Mouse (Mus musculus) thymus, postnatal 10 days (tissue): ENCODE measurements around the gene Mettl9.
A peak's percentile ranks its signal among the peaks of the same experiment; 100 is the strongest.

ENCODE experiments used
- DNase-seq, 2 experiments: peaks; one replicate each; pipeline ENCODE4 v3.0.0; 2021; ENCODE audit warnings: low spot score in 2 of 2

Mettl9 gene

GRCm38 (mm10) chr7:121098614-121099389, 64.6 kb downstream of the Mettl9 start:
- no peak for DNase-seq

- no peak for DNase-seq
Measured at GRCm38 (mm10) chr7:121107851-121108250, 73.6 kb downstream of the Mettl9 start.

- no peak for DNase-seq
Measured at GRCm38 (mm10) chr7:121111321-121111720, 77.1 kb downstream of the Mettl9 start.

- no peak for DNase-seq
Measured at GRCm38 (mm10) chr7:121111762-121112161, 77.5 kb downstream of the Mettl9 start.

- peak; percentile 10 to 70 for DNase-seq
Measured at GRCm38 (mm10) chr7:121120143-121120818, 86.0 kb downstream of the Mettl9 start.
